Mouse (Mus musculus) telencephalon, adult 2 months (tissue): ENCODE results near the gene Cdca7.

Source experiments
- DNase-seq: peaks from one replicate; pipeline ENCODE4 v3.0.0-alpha.2; 2011; ENCODE audit warnings: low read depth, low spot score

Gene Cdca7

GRCm38 (mm10) chr2:72491650-72492049, 15.7 kb downstream of the Cdca7 start:
- no peak for DNase-seq

DNA sequence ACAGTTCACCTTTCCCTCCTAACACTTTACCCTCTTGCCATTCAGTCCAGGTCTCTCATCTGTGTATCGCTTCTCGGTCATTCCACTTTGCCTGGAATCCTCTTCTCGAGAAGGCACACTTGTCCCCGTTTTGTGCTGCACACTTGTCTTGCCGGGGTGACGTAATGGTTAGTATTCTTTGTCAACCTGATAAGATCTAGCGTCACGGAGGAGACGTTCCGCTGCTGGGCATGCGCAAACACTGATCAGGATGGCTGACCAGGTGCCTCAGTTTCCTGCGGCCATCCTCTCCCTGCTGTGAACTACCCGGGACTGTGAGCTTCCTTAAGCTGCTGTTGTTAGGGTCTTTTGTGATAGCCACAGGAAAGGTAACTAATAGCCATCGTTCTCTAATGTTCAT, 17.1 kb downstream of the Cdca7 start:
- no peak for DNase-seq

- DNase-seq = no peak
Observed at GRCm38 (mm10) chr2:72499074-72499721, 23.2 kb downstream of the Cdca7 start.

GRCm38 (mm10) chr2:72499782-72500411, 23.9 kb downstream of the Cdca7 start:
- DNase-seq = no peak

DNA sequence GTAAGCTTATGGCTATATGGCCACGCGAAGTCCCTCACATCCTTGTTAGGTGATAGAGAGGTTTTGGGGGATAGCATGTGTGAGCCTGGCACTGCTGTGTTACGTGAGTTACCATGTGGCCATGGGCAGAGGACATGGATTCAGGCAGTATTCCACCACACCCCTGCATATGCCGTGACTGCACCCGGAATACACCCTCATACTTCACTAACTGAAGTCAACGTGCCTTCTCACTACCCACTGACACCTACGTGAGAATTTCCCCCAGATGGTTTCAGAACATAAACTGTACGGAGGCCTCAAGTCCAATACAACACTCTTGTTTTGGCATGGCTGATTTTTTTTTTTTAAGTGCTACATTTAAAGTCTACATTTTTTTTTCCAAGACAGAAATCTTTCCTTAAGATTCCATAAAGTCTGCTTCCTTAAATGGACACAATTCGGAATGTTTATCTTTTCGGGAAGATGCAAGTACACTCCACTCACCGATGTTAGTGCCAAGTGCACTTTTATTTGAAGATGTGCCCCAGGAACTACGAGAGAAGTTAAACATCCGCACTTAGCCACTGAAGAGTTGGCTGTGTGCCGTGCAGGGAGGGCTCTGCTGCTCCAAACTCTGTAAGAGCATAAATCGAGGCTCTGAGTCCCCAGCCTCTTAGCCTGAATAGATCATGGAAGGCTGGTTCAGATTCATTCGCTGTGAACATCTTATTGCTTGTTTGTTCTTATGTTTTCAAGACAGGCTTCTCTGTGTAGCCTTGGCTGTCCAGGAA, 26.3 kb downstream of the Cdca7 start:
- peak; percentile 40 for DNase-seq

- no peak for DNase-seq
Observed at GRCm38 (mm10) chr2:72503646-72504045, 27.7 kb downstream of the Cdca7 start.

DNA sequence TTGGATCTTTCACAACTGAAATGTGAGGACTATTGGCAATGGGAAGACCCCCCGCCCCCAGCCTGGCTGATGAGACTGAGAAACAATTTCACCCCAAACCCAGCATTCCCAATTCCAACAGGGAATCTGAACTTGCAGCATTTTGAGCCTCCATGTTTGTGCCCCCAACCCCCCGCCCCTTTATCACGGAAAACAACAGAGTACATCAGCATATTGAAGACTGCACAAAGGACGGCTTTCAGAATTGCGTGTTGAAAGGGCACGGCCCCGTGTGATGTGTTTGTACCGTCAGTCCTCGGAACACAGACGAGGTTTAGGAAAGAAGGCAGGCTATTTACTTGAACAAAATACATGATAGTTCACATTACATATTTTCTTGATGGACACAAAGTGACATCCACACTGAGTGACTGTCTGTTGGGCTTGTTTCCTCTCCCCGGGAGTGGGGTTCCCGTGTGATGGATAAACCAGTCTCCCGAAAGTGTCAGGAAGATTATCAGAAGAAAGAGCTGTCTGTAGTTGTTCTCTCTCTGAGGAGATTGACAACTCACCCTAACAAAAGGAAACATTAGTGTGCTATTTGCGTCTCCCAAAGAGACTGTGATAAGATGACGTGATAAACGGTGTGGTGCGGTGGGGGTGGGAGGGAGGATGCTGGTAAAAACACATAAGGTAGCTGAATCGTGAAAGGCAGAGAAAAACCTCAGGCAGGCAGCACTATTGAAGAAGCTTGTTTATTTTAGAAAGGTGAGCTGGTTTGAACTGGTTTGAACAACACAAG, 32.1 kb downstream of the Cdca7 start:
- DNase-seq = no peak

GRCm38 (mm10) chr2:72508891-72509290, 32.9 kb downstream of the Cdca7 start:
- DNase-seq = no peak

DNA sequence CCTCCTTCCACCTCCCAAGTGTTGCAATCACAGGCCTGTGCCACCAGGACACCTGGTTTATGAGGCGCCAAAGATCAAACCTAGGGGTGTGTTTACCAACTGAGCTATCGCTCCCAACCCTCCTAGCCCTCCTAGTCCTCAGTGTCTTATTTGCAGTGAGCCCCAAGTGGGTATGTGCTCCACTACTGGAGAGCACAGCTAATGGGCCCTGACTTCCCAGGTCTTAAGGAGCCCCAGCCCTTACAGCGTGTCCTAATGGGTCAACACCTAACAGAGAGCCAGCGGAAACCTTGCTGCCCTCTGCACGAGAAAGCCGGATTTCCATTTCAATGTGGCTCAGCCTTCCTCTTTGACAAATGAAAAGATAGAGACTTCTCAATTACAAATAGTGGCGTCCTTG, 39.6 kb downstream of the Cdca7 start:
- DNase-seq = no peak

DNA sequence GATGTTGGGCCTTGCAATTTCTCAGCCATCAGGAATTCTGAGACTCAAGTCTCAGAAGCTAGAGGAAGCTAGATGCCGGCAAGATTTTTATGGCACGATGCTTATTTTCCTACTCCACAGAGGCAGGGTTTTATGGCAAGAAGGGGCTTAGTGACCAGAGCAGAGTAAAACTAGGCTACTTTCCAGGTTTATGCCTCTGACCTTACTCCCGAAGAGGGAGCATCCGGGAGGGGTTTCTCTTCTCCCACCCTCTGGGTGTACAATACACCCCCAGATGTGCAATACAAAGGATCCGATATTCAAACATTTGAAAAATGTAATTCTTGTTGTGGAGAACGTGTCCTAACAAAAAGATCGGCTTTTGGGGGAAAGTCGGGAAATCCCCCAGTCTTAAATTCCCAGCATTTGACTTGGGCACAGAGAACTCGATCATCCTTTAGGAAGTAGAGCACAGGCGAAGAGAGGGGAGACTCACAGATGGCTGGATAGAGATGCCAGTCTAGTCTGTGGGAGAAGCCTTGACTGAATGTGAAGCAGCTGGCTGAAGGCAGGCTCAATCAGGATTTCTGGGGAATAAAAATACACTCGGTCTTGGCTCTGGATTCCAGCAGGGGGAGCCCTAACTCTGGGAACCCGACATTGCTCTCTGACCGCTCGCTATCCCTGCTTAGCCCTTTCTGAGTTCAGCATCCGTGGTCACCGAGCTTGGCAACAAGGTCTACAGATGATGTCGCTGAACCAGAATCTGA, 40.2 kb downstream of the Cdca7 start:
- peak; percentile 67 for DNase-seq

- DNase-seq = no peak
Observed at GRCm38 (mm10) chr2:72516720-72517089, 40.7 kb downstream of the Cdca7 start.

GRCm38 (mm10) chr2:72524022-72524421, 48.1 kb downstream of the Cdca7 start:
- DNase-seq = no peak

DNA sequence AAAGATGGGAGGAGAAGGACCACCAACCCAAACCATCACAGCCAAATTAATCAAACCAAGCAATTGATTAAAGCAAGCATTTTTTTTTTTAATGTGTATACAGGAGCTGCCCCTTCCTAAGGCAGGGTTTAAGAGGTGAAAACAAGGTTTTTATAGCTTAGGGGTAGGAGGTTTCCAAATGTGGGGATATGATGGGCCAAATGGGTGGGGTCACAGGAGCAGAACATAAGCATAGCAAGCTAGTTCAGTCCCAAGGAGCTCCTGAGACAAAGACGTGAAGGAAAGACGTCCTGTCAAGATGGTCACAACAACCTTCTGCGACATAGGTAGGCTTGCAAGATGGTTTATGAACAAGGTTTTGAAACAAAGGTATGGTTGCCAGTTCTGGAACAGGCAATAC, 49.6 kb downstream of the Cdca7 start:
- DNase-seq = no peak

- no peak for DNase-seq
Observed at GRCm38 (mm10) chr2:72529026-72529357, 53.0 kb downstream of the Cdca7 start.

GRCm38 (mm10) chr2:72529358-72530319, 53.7 kb downstream of the Cdca7 start:
- peak; percentile 34 for DNase-seq

DNA sequence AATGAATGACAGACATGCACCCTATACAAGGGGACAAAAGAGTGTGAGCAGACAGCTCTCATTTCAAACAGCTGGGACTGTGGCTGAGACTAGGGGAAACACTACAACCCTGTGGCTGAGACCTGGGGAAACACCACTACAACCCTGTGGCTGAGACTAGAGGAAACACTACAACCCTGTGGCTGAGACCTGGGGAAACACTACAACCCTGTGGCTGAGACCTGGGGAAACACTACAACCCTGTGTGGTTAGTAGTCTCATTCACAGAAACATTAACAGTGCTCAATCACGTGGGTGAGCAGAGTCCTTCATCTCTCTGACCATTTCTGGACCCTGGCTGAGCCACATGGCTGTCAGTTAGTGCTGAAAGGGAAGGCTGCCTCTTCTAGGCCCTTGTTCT, 59.9 kb downstream of the Cdca7 start:
- no peak for DNase-seq
